In the genomic region with DNA sequence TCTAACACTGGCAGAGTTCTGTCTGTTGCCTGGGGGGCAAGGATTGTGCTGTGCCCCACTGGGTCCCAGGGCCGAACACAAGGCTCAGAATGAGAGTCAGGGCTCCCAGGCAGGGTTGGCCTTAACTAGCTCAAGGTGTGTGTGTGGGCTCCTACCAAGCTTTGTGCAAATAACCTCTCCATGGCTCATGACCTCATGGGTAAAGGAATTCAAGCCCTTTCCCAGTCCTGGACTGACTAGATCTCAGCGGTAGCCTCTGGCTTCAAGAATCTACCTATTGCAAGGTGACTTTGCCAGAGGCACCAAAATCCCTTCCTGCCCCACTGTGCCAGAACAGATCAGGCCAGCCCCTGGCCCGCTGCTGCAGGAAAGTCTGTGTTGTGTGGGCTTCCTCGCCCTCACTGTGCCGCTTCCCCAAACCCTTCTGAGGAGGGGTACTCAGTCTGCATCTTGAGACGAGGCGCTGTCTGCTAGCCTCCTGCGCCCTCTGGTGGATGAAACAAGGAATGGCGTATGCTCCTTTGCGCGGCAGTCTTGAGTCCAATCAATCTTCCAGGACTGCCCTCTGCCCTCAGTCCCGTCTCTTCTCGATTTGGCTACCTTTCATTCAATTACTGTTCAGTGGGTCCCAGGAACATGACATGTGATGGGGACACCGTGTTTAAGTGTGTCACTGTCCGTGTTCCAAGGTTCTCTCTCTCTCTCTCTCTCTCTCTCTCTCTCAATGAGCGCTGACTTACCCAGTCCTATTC, we compare ENCODE assay signal across 8 mouse cellular contexts. TPM values are rescaled to one million over a fixed set of nuclear protein-coding genes. Genes with fewer than 3 reads are reported as not detected.
DNase-seq lines count a peak whose midpoint lies in the region; ATAC-seq and TF ChIP-seq lines count a peak whose summit lies in the region.

No protein-coding gene starts in this region.

- peak; percentile 64 to 68 for DNase-seq in B cell, adult 2 months
- peak; percentile 80 for DNase-seq in adipocyte (ENCODE audit: low spot score)
- peak; percentile 93 for DNase-seq in embryo, embryonic 10.5 days (ENCODE audit: low spot score)
- peak; percentile 26 for DNase-seq in heart, adult 8-10 months (ENCODE audit: low spot score)
- DNase-seq in liver, postnatal 0 days, result peak; percentile 68
- DNase-seq in thymus, adult 2 months, result peak; percentile 68

- TF ChIP-seq CTCF in liver, postnatal 0 days (IDR thresholded peaks at IDR 0.05; ENCODE audit: low read depth), result peak; percentile 97
- peak; percentile 93 for TF ChIP-seq CTCF in thymus, adult 2 months (IDR thresholded peaks at IDR 0.05; ENCODE audit: borderline replicate concordance, control insufficient read depth, extremely low read depth, insufficient read depth, low read length, poor library complexity)

- peak; percentile 59 for ATAC-seq in kidney, embryonic 14.5 days (ENCODE audit: low FRiP score, low TSS enrichment)
- ATAC-seq in liver, postnatal 0 days, result peak; percentile 22; the same call in 1 of the 2 replicates
- ATAC-seq in neural tube, embryonic 12.5 days (ENCODE audit: low FRiP score, low read depth), result peak; percentile 29; the same call in 1 of the 2 replicates

- H3K9ac ChIP-seq in kidney, embryonic 14.5 days (ENCODE audit: low read depth, low read length), result no peak overlapping the region
- H3K9ac ChIP-seq in liver, postnatal 0 days (replicated peaks), result no peak overlapping the region
- H3K9ac ChIP-seq in neural tube, embryonic 12.5 days, result no peak overlapping the region

- peaks cover 10% of the 10 kb centered on the region; the same call in 1 of the 2 replicates for H3K4me1 ChIP-seq in kidney, embryonic 14.5 days (ENCODE audit: control insufficient read depth, insufficient read depth, low read length)
- H3K4me1 ChIP-seq in liver, postnatal 0 days (ENCODE audit: insufficient read depth), result peaks cover 5% of the 10 kb centered on the region; the same call in 1 of the 2 replicates
- peaks cover 10% of the 10 kb centered on the region; the same call in 1 of the 2 replicates for H3K4me1 ChIP-seq in neural tube, embryonic 12.5 days
- H3K4me1 ChIP-seq in thymus, adult 2 months (replicated peaks; ENCODE audit: control insufficient read depth, insufficient read depth, low read length), result peaks cover 7% of the 10 kb centered on the region; the same call in 1 of the 2 replicates

- H3K9me3 ChIP-seq in kidney, embryonic 14.5 days (ENCODE audit: control insufficient read depth, low read length), result no peaks in the 10 kb centered on the region
- no peaks in the 10 kb centered on the region for H3K9me3 ChIP-seq in liver, postnatal 0 days (ENCODE audit: low read length)
- no peaks in the 10 kb centered on the region for H3K9me3 ChIP-seq in neural tube, embryonic 12.5 days

- no peak for TF ChIP-seq EP300 in liver, postnatal 0 days (IDR thresholded peaks at IDR 0.05; ENCODE audit: low read depth)

- WGBS in kidney, embryonic 14.5 days, result 16% methylated on average over 16 of the region's 16 CpGs
- WGBS in liver, postnatal 0 days (ENCODE audit: insufficient replicate concordance), result 17% methylated on average over 16 of the region's 16 CpGs
- 16% methylated on average over 16 of the region's 16 CpGs for WGBS in neural tube, embryonic 12.5 days
- 19% methylated on average over 16 of the region's 16 CpGs for WGBS in thymus, adult 2 months

- no peak for TF ChIP-seq POLR2A in thymus, adult 2 months (IDR thresholded peaks at IDR 0.05; ENCODE audit: control insufficient read depth, extremely low read depth, insufficient read depth, low read length, poor library complexity)

- no peak overlapping the region for H3K4me2 ChIP-seq in kidney, embryonic 14.5 days (replicated peaks; ENCODE audit: low read depth, low read length)
- no peak overlapping the region for H3K4me2 ChIP-seq in liver, postnatal 0 days (ENCODE audit: low read depth, low read length)
- peak overlapping the region; percentile 30 for H3K4me2 ChIP-seq in neural tube, embryonic 12.5 days (replicated peaks)

- H3K27me3 ChIP-seq in kidney, embryonic 14.5 days (ENCODE audit: control insufficient read depth, insufficient read depth, low read length), result no peaks in the 10 kb centered on the region
- peaks cover 9% of the 10 kb centered on the region; the same call in 1 of the 2 replicates for H3K27me3 ChIP-seq in liver, postnatal 0 days (ENCODE audit: insufficient read depth, low read length)
- H3K27me3 ChIP-seq in neural tube, embryonic 12.5 days (replicated peaks), result no peaks in the 10 kb centered on the region
- no peaks in the 10 kb centered on the region for H3K27me3 ChIP-seq in thymus, adult 2 months (ENCODE audit: control insufficient read depth, insufficient read depth, low read length)

- H3K4me3 ChIP-seq in kidney, embryonic 14.5 days (ENCODE audit: low read length), result no peak overlapping the region
- no peak overlapping the region for H3K4me3 ChIP-seq in liver, postnatal 0 days (ENCODE audit: low read depth, low read length)
- no peak overlapping the region for H3K4me3 ChIP-seq in neural tube, embryonic 12.5 days
- no peak overlapping the region for H3K4me3 ChIP-seq in thymus, adult 2 months (ENCODE audit: control insufficient read depth, insufficient read depth, low read length)

- H3K36me3 ChIP-seq in kidney, embryonic 14.5 days (ENCODE audit: control insufficient read depth, insufficient read depth, low read length), result no peaks in the 10 kb centered on the region
- H3K36me3 ChIP-seq in liver, postnatal 0 days (replicated peaks; ENCODE audit: insufficient read depth, low read length), result no peaks in the 10 kb centered on the region
- no peaks in the 10 kb centered on the region for H3K36me3 ChIP-seq in neural tube, embryonic 12.5 days
- H3K36me3 ChIP-seq in thymus, adult 2 months (ENCODE audit: control insufficient read depth, insufficient read depth, low read length), result no peaks in the 10 kb centered on the region

- H3K27ac ChIP-seq in kidney, embryonic 14.5 days (ENCODE audit: low read depth, low read length), result no peak overlapping the region
- H3K27ac ChIP-seq in liver, postnatal 0 days (ENCODE audit: low read depth), result no peak overlapping the region
- H3K27ac ChIP-seq in neural tube, embryonic 12.5 days, result no peak overlapping the region
- H3K27ac ChIP-seq in thymus, adult 2 months (ENCODE audit: control insufficient read depth, insufficient read depth, low read length), result no peak overlapping the region

RNA-seq across cellular contexts. Expression of a gene that starts 11.7 kb away (rescaled TPM):
- 10 to 100 TPM; 12.8 to 17.9 (median 14.9) TPM for total RNA-seq in heart, adult 8-10 months (2022)
- 40.9 and 44.9 TPM in 2 replicates for polyA plus RNA-seq in kidney, embryonic 14.5 days (2014; fragmentation: Nextera tagmentation; extraction: Ambion mirVana)
- 16.1 and 16.4 TPM in 2 replicates for polyA plus RNA-seq in liver, postnatal 0 days (2015; fragmentation: Nextera tagmentation; extraction: Ambion mirVana)
- 50.2 and 50.8 TPM in 2 replicates for polyA plus RNA-seq in neural tube, embryonic 12.5 days (2016; fragmentation: Nextera tagmentation; extraction: Ambion mirVana)
- 38.4 and 40.0 TPM in 2 replicates for polyA plus RNA-seq in thymus, adult 2 months (2012; rRNA removed)

RNA-seq across cellular contexts. Expression of a gene that starts 41.9 kb away (rescaled TPM):
- 1 to 10 TPM in 3 of 4 experiments, under 1 TPM in 1; 0.98 to 1.6 (median 1.4) TPM for total RNA-seq in heart, adult 8-10 months (2022)
- polyA plus RNA-seq in kidney, embryonic 14.5 days (2014; fragmentation: Nextera tagmentation; extraction: Ambion mirVana), result 1.4 and 2.8 TPM in 2 replicates
- polyA plus RNA-seq in liver, postnatal 0 days (2015; fragmentation: Nextera tagmentation; extraction: Ambion mirVana), result 0.07 and 0.25 TPM in 2 replicates
- 0.09 and 0.41 TPM in 2 replicates for polyA plus RNA-seq in neural tube, embryonic 12.5 days (2016; fragmentation: Nextera tagmentation; extraction: Ambion mirVana)
- 5.3 and 6.2 TPM in 2 replicates for polyA plus RNA-seq in thymus, adult 2 months (2012; rRNA removed)

RNA-seq across cellular contexts. Expression of a gene that starts 52.2 kb away (rescaled TPM):
- under 1 TPM in 2 of 4 experiments, not detected in 2; 0.06 to 0.19 TPM for total RNA-seq in heart, adult 8-10 months (2022)
- 13.8 and 23.9 TPM in 2 replicates for polyA plus RNA-seq in kidney, embryonic 14.5 days (2014; fragmentation: Nextera tagmentation; extraction: Ambion mirVana)
- 0.12 TPM in 1 of 2 replicates, not detected in the other for polyA plus RNA-seq in liver, postnatal 0 days (2015; fragmentation: Nextera tagmentation; extraction: Ambion mirVana)
- polyA plus RNA-seq in neural tube, embryonic 12.5 days (2016; fragmentation: Nextera tagmentation; extraction: Ambion mirVana), result 182 and 193 TPM in 2 replicates
- polyA plus RNA-seq in thymus, adult 2 months (2012; rRNA removed), result 0.32 and 0.47 TPM in 2 replicates

Comparison
In these comparisons a context has a peak if more than half of its experiments do, and no peak if none do; other contexts are left out.
1. DNase-seq: peak in every context shown above with its lines; median percentile 93 in embryo, embryonic 10.5 days; 80 in adipocyte; 68 in liver, postnatal 0 days; 68 in thymus, adult 2 months; 66 in B cell, adult 2 months; 26 in heart, adult 8-10 months.
2. RNA of a gene that starts 52.2 kb away (polyA plus RNA-seq): 182 to 193 TPM in neural tube, embryonic 12.5 days and 13.8 to 23.9 TPM in kidney, embryonic 14.5 days; 0.32 to 0.47 TPM in thymus, adult 2 months and 0.12 TPM in liver, postnatal 0 days; every median in the first group is over 10 times any median in the second.
3. Peak in every context shown above with its lines, with median percentiles within 50 percentile points of each other: ATAC-seq.